Mouse (Mus musculus) myocyte (in vitro differentiated cells): Measurements from ENCODE around the gene B230217C12Rik. TPM values are rescaled to one million over a fixed set of nuclear protein-coding genes. Genes with fewer than 3 reads are reported as not detected.

Experiments used
- H3K27me3 ChIP-seq: one replicate; pipeline ENCODE4 v1.6.1; 2011; ENCODE audit not compliant: control insufficient read depth, insufficient read depth, insufficient read length
- H3K36me3 ChIP-seq: one replicate; pipeline ENCODE4 v1.6.1; 2011; ENCODE audit not compliant: control insufficient read depth, insufficient read depth
- H3K4me2 ChIP-seq: one replicate; pipeline ENCODE4 v1.6.1; 2011; ENCODE audit warnings: low read depth, control low read depth
- H3K4me3 ChIP-seq: one replicate; pipeline ENCODE4 v1.5.1; 2011; ENCODE audit warnings: mild to moderate bottlenecking, control low read depth, moderate library complexity
- H3K79me2 ChIP-seq: one replicate; pipeline ENCODE4 v1.6.1; 2011; ENCODE audit not compliant: control insufficient read depth, insufficient read depth
- H3ac ChIP-seq: one replicate; pipeline ENCODE4 v1.6.1; 2011; ENCODE audit not compliant: control insufficient read depth, insufficient read length
- CEBPB ChIP-seq: IDR thresholded peaks from 2 replicates; pipeline ENCODE4 v1.6.1; 2011; ENCODE audit warnings: mild to moderate bottlenecking, moderate library complexity; ENCODE audit not compliant: poor library complexity, insufficient read depth, severe bottlenecking
- E2F4 ChIP-seq: IDR thresholded peaks from one replicate; pipeline ENCODE4 v1.6.1; 2011; ENCODE audit warnings: mild to moderate bottlenecking, control low read depth, moderate library complexity; ENCODE audit not compliant: insufficient read depth
- MAX ChIP-seq: IDR thresholded peaks from one replicate; pipeline ENCODE4 v1.6.1; 2011; ENCODE audit warnings: low read depth, mild to moderate bottlenecking, control low read depth
- MYOD1 ChIP-seq, 3 experiments: IDR thresholded peaks; one replicate each; pipeline ENCODE4 v1.6.1; 2011; ENCODE audit warnings: control low read depth in 2 of 3, low read depth in 2 of 3, mild to moderate bottlenecking in 2 of 3, moderate library complexity in 1 of 3; ENCODE audit not compliant: insufficient read length in 2 of 3, control insufficient read depth in 1 of 3
- MYOG ChIP-seq, 3 experiments: IDR thresholded peaks; one replicate each; pipeline ENCODE4 v1.6.1; 2011; ENCODE audit warnings: control low read depth in 2 of 3, low read depth in 2 of 3, mild to moderate bottlenecking in 2 of 3; ENCODE audit not compliant: insufficient read length in 2 of 3, control insufficient read depth in 1 of 3, insufficient read depth in 1 of 3
- POLR2A ChIP-seq: IDR thresholded peaks from one replicate; pipeline ENCODE4 v1.6.1; 2011; ENCODE audit warnings: low read depth, mild to moderate bottlenecking, control low read depth, moderate library complexity; ENCODE audit not compliant: insufficient read length
- POLR2AphosphoS2 ChIP-seq: IDR thresholded peaks from one replicate; pipeline ENCODE4 v1.6.1; 2011; ENCODE audit warnings: low read depth, control low read depth; ENCODE audit not compliant: insufficient read length
- REST ChIP-seq: IDR thresholded peaks from one replicate; pipeline ENCODE4 v1.6.1; 2011; ENCODE audit warnings: mild to moderate bottlenecking, control low read depth, moderate library complexity; ENCODE audit not compliant: insufficient read depth, insufficient read length
- SRF ChIP-seq: IDR thresholded peaks from one replicate; pipeline ENCODE4 v1.6.1; 2011; ENCODE audit warnings: low read depth; ENCODE audit not compliant: control insufficient read depth, insufficient read length
- TCF12 ChIP-seq: IDR thresholded peaks from one replicate; pipeline ENCODE4 v1.6.1; 2011; ENCODE audit warnings: mild to moderate bottlenecking, control low read depth; ENCODE audit not compliant: poor library complexity, insufficient read depth, severe bottlenecking
- TCF3 ChIP-seq: IDR thresholded peaks from one replicate; pipeline ENCODE4 v1.6.1; 2011; ENCODE audit warnings: low read depth, control low read depth; ENCODE audit not compliant: insufficient read length
- USF1 ChIP-seq: IDR thresholded peaks from one replicate; pipeline ENCODE4 v1.6.1; 2011; ENCODE audit warnings: low read depth, mild to moderate bottlenecking, control low read depth, moderate library complexity
- polyA plus RNA-seq: library from polyadenylated mRNA; unstranded; fragments of >200 nt; fragmentation: generic; extraction: Trizol; gene quantifications from one replicate; pipeline ENCODE4 v1.2.1, GENCODE M21; 2012; ENCODE audit warnings: missing spikeins

Gene B230217C12Rik
- polyA plus RNA-seq, 1 experiment: 1.9 TPM

GRCm38 (mm10) chr11:97824895-97825294 is 15.7 kb upstream of the B230217C12Rik start:
- Histone ChIP-seq H3ac (no peak overlapping the region), H3K79me2 (peaks cover 53% of the 10 kb centered on the region), H3K27me3 (no peaks in the 10 kb centered on the region), H3K4me3 (no peak overlapping the region), H3K36me3 (peaks cover 22% of the 10 kb centered on the region), H3K4me2 (no peak overlapping the region)
- TF ChIP-seq E2F4 (no peak), CEBPB (no peak), USF1 (no peak), POLR2A (no peak), SRF (no peak), REST (no peak), POLR2AphosphoS2 (no peak), TCF3 (no peak), MYOD1 (IDR thresholded peaks at IDR 0.05; ENCODE audit: control insufficient read depth in 1 of 3, insufficient read length in 2 of 3, low read depth in 2 of 3) (no peak), MAX (no peak), TCF12 (no peak), MYOG (IDR thresholded peaks at IDR 0.05; ENCODE audit: control insufficient read depth in 1 of 3, insufficient read depth in 1 of 3, insufficient read length in 2 of 3, low read depth in 2 of 3) (no peak)

DNA sequence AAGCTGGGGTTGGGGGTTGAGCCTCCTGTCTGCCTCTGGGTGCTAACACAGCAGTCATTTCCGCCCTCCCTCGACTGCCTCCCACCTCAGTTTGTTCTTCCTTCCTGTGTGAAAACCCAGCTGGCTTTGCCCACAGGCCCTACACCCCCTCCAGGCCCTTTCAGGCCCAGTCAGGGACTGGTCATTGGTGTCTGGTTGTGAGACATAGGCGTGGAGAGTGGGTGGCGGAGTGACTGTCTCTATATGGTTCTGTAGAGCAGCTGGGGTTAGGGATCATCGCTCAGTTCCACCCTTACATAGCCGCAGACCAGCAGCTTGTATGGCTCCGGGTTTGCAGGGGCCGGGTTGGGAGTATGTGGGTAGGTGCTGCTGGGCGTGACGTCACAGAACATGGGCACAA is 15.3 kb upstream of the B230217C12Rik start:
- Histone ChIP-seq H3K36me3 (peaks cover 19% of the 10 kb centered on the region), H3K79me2 (peaks cover 53% of the 10 kb centered on the region)
- TF ChIP-seq POLR2AphosphoS2 (no peak), MYOD1 (IDR thresholded peaks at IDR 0.05; ENCODE audit: control insufficient read depth in 1 of 3, insufficient read length in 2 of 3, low read depth in 2 of 3) (no peak), CEBPB (no peak), TCF3 (no peak), E2F4 (no peak), MYOG (IDR thresholded peaks at IDR 0.05; ENCODE audit: control insufficient read depth in 1 of 3, insufficient read depth in 1 of 3, insufficient read length in 2 of 3, low read depth in 2 of 3) (no peak), REST (no peak), MAX (no peak), SRF (no peak), TCF12 (no peak), POLR2A (no peak), USF1 (no peak)

GRCm38 (mm10) chr11:97825971-97826370 is 14.6 kb upstream of the B230217C12Rik start:
- TF ChIP-seq USF1: no peak
- Histone ChIP-seq H3K4me2 (no peak overlapping the region), H3K27me3 (no peaks in the 10 kb centered on the region), H3K79me2 (peaks cover 56% of the 10 kb centered on the region), H3K36me3 (peaks cover 19% of the 10 kb centered on the region), H3K4me3 (no peak overlapping the region), H3ac (no peak overlapping the region)

More for the DNA sequence above, 15.3 kb upstream of the B230217C12Rik start:
- H3ac ChIP-seq: no peak overlapping the region
- no peak overlapping the region for H3K4me3 ChIP-seq
- no peak overlapping the region for H3K4me2 ChIP-seq
- H3K27me3 ChIP-seq: no peaks in the 10 kb centered on the region

- no peak for TF ChIP-seq POLR2A
- no peak for TF ChIP-seq CEBPB
- no peak for TF ChIP-seq TCF12
- TF ChIP-seq POLR2AphosphoS2: no peak
- no peak for TF ChIP-seq MAX
- TF ChIP-seq SRF: no peak
- TF ChIP-seq MYOD1 (IDR thresholded peaks at IDR 0.05; ENCODE audit: control insufficient read depth in 1 of 3, insufficient read length in 2 of 3, low read depth in 2 of 3): no peak
- no peak for TF ChIP-seq REST
- TF ChIP-seq E2F4: no peak
- no peak for TF ChIP-seq TCF3
- TF ChIP-seq MYOG (IDR thresholded peaks at IDR 0.05; ENCODE audit: control insufficient read depth in 1 of 3, insufficient read depth in 1 of 3, insufficient read length in 2 of 3, low read depth in 2 of 3): no peak
- no peaks in the 10 kb centered on the region for H3K27me3 ChIP-seq
- H3K4me2 ChIP-seq: no peak overlapping the region
- H3K36me3 ChIP-seq: peaks cover 17% of the 10 kb centered on the region
- H3K4me3 ChIP-seq: no peak overlapping the region
- peaks cover 55% of the 10 kb centered on the region for H3K79me2 ChIP-seq
- H3ac ChIP-seq: no peak overlapping the region
These were observed 14.2 kb upstream of the B230217C12Rik start for GRCm38 (mm10) chr11:97826414-97826813.

- Histone ChIP-seq H3K79me2 (peaks cover 52% of the 10 kb centered on the region), H3K36me3 (peaks cover 11% of the 10 kb centered on the region), H3ac (no peak overlapping the region), H3K27me3 (no peaks in the 10 kb centered on the region), H3K4me2 (no peak overlapping the region), H3K4me3 (no peak overlapping the region)
- TF ChIP-seq E2F4 (no peak), MYOG (IDR thresholded peaks at IDR 0.05; ENCODE audit: control insufficient read depth in 1 of 3, insufficient read depth in 1 of 3, insufficient read length in 2 of 3, low read depth in 2 of 3) (no peak), SRF (no peak), MYOD1 (IDR thresholded peaks at IDR 0.05; ENCODE audit: control insufficient read depth in 1 of 3, insufficient read length in 2 of 3, low read depth in 2 of 3) (no peak), POLR2AphosphoS2 (no peak), CEBPB (no peak), MAX (no peak)
These were observed 12.9 kb upstream of the B230217C12Rik start for GRCm38 (mm10) chr11:97827654-97828053.
